Comparison of ENCODE assay signal across 21 mouse cellular contexts in the genomic region with DNA sequence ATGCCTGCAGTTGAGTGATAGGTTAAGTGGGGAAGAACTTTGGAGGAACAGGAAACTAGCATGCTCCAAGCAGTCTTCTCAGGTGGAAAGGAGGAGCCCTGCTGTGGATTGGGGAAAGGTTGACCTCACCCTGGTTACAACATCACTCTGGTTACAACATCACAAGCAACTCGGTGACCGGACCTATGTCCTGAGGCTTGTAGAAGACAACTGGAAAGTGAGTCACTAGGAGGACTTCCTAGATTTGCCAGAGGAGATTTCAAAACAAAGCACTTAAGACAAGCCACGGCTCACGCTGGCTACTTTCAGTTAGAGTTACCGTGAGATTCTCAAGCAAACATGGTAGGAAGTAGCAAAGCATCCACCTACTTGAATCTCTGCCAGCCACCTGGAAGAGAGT. TPM values are rescaled to one million over a fixed set of nuclear protein-coding genes. Genes with fewer than 3 reads are reported as not detected.
DNase-seq lines count a peak whose midpoint lies in the region; ATAC-seq lines count a peak whose summit lies in the region.
"Had no signal": no experiment of that assay in that cellular context is flagged by ENCODE, and none has a peak within 500 bp of the region (broad histone marks: within the 10 kb centered on the region; RNA-seq: fewer than 3 reads in every experiment).

No protein-coding gene starts in this region.

- no peak overlapping the region for H3K4me2 ChIP-seq in forebrain, embryonic 16.5 days (ENCODE audit: low read length)
- no peak overlapping the region for H3K4me2 ChIP-seq in midbrain, embryonic 15.5 days
- H3K4me2 ChIP-seq: forebrain, embryonic 13.5 days; heart, embryonic 13.5 days; neural tube, embryonic 12.5 days had no signal

- no peaks in the 10 kb centered on the region for H3K36me3 ChIP-seq in heart, embryonic 10.5 days
- H3K36me3 ChIP-seq in limb, embryonic 10.5 days, result no peaks in the 10 kb centered on the region
- no peaks in the 10 kb centered on the region for H3K36me3 ChIP-seq in forebrain, embryonic 16.5 days (ENCODE audit: control insufficient read depth, insufficient read depth)
- H3K36me3 ChIP-seq in midbrain, embryonic 15.5 days (replicated peaks), result no peaks in the 10 kb centered on the region
- H3K36me3 ChIP-seq: heart, embryonic 13.5 days; neural tube, embryonic 12.5 days had no signal

- H3K9ac ChIP-seq in forebrain, embryonic 16.5 days (replicated peaks; ENCODE audit: low read depth, low read length), result no peak overlapping the region
- no peak overlapping the region for H3K9ac ChIP-seq in midbrain, embryonic 15.5 days
- H3K9ac ChIP-seq: forebrain, embryonic 13.5 days; heart, embryonic 13.5 days; liver, embryonic 14.5 days; neural tube, embryonic 12.5 days had no signal

- intact Hi-C loops in heart, postnatal 14 days (cut with DNase I), result no loop called here

- no peak overlapping the region for H3K27ac ChIP-seq in heart, embryonic 10.5 days
- no peak overlapping the region for H3K27ac ChIP-seq in limb, embryonic 10.5 days
- no peak overlapping the region for H3K27ac ChIP-seq in forebrain, embryonic 16.5 days (ENCODE audit: low read length)
- no peak overlapping the region for H3K27ac ChIP-seq in midbrain, embryonic 15.5 days
- H3K27ac ChIP-seq: forebrain, embryonic 13.5 days; heart, embryonic 13.5 days; hindbrain, postnatal 0 days; liver, embryonic 14.5 days; neural tube, embryonic 12.5 days had no signal

- H3K9me3 ChIP-seq in heart, embryonic 10.5 days, result no peaks in the 10 kb centered on the region
- H3K9me3 ChIP-seq in limb, embryonic 10.5 days (replicated peaks), result no peaks in the 10 kb centered on the region
- no peaks in the 10 kb centered on the region for H3K9me3 ChIP-seq in forebrain, embryonic 16.5 days (ENCODE audit: control insufficient read depth, low read length)
- no peaks in the 10 kb centered on the region for H3K9me3 ChIP-seq in midbrain, embryonic 15.5 days
- H3K9me3 ChIP-seq: forebrain, embryonic 13.5 days; heart, embryonic 13.5 days; megakaryocyte, embryonic 14.5 days; neural tube, embryonic 12.5 days had no signal

- no peak for ATAC-seq in forebrain, embryonic 16.5 days
- ATAC-seq in midbrain, embryonic 15.5 days (replicated peaks), result no peak
- ATAC-seq: forebrain, embryonic 13.5 days; hindbrain, postnatal 0 days; midbrain, embryonic 16.5 days; Patski had no signal

- no peaks in the 10 kb centered on the region for H3K27me3 ChIP-seq in heart, embryonic 10.5 days (ENCODE audit: insufficient read depth, poor library complexity, severe bottlenecking)
- H3K27me3 ChIP-seq in limb, embryonic 10.5 days (ENCODE audit: low read depth, poor library complexity, severe bottlenecking), result no peaks in the 10 kb centered on the region
- no peaks in the 10 kb centered on the region; the same call in 1 of the 2 replicates for H3K27me3 ChIP-seq in forebrain, embryonic 16.5 days (replicated peaks; ENCODE audit: control insufficient read depth, insufficient read depth, low read length)
- H3K27me3 ChIP-seq in midbrain, embryonic 15.5 days (replicated peaks), result 0 out of 2 replicates have a peak, but pooled peaks cover 2% of the 10 kb centered on the region
- H3K27me3 ChIP-seq: megakaryocyte, embryonic 14.5 days; neural tube, embryonic 12.5 days; Patski had no signal

- peaks cover 16% of the 10 kb centered on the region for H3K4me1 ChIP-seq in heart, embryonic 10.5 days
- H3K4me1 ChIP-seq in limb, embryonic 10.5 days, result peaks cover 11% of the 10 kb centered on the region
- peaks cover 9% of the 10 kb centered on the region for H3K4me1 ChIP-seq in forebrain, embryonic 16.5 days (replicated peaks; ENCODE audit: control insufficient read depth, insufficient read depth, low read length)
- peaks cover 5% of the 10 kb centered on the region for H3K4me1 ChIP-seq in midbrain, embryonic 15.5 days

- DNase-seq in heart, embryonic 10.5 days (ENCODE audit: low spot score), result peak; percentile 46
- DNase-seq in heart, postnatal 14 days, result no peak
- peak; percentile 61 for DNase-seq in NIH3T3 (ENCODE audit: low read depth)
- DNase-seq in limb, embryonic 10.5 days (ENCODE audit: low spot score), result peak; percentile 20
- peak; percentile 40 to 53 for DNase-seq in lung, postnatal 4 days
- no peak for DNase-seq in testis, postnatal 14 days (ENCODE audit: low spot score)
- DNase-seq: B cell, adult 2 months; cerebellum, postnatal 25 days; gastrocnemius, postnatal 36 days; kidney, adult 2 months; right cerebral cortex, postnatal 4 days had no signal

- H3K4me3 ChIP-seq in heart, embryonic 10.5 days, result no peak overlapping the region
- no peak overlapping the region for H3K4me3 ChIP-seq in limb, embryonic 10.5 days
- no peak overlapping the region for H3K4me3 ChIP-seq in forebrain, embryonic 16.5 days (replicated peaks; ENCODE audit: low read length)
- H3K4me3 ChIP-seq in midbrain, embryonic 15.5 days, result no peak overlapping the region
- H3K4me3 ChIP-seq: forebrain, embryonic 13.5 days; heart, embryonic 13.5 days; megakaryocyte, embryonic 14.5 days; neural tube, embryonic 12.5 days had no signal

- WGBS in heart, embryonic 10.5 days, result 74% methylated on average over 5 of the region's 5 CpGs
- 89% methylated on average over 5 of the region's 5 CpGs for WGBS in limb, embryonic 10.5 days
- 91% methylated on average over 5 of the region's 5 CpGs for WGBS in forebrain, embryonic 16.5 days
- 88% methylated on average over 5 of the region's 5 CpGs for WGBS in midbrain, embryonic 15.5 days

RNA-seq across cellular contexts. Expression of a gene that starts 3.9 kb away (rescaled TPM):
- 16.8 and 20.3 TPM in 2 replicates for polyA plus RNA-seq in heart, embryonic 10.5 days (2016; fragmentation: Nextera tagmentation; extraction: Ambion mirVana)
- 10 to 100 TPM; 30.3 to 32.7 TPM for total RNA-seq in heart, postnatal 14 days (2021)
- polyA plus RNA-seq in limb, embryonic 10.5 days (2016; fragmentation: Nextera tagmentation; extraction: Ambion mirVana), result 21.3 and 23.9 TPM in 2 replicates
- polyA plus RNA-seq in forebrain, embryonic 16.5 days (2015; fragmentation: Nextera tagmentation; extraction: Ambion mirVana), result 35.7 and 39.3 TPM in 2 replicates
- polyA plus RNA-seq in midbrain, embryonic 15.5 days (2015; fragmentation: Nextera tagmentation; extraction: Ambion mirVana), result 36.5 and 40.1 TPM in 2 replicates

Comparison
In these comparisons a context has a peak if more than half of its experiments do, and no peak if none do; other contexts are left out.
1. DNase-seq: peak in heart, embryonic 10.5 days (single experiment), NIH3T3 (single experiment), limb, embryonic 10.5 days (single experiment) and lung, postnatal 4 days (2 of 2); none in heart, postnatal 14 days (0 of 2) and testis, postnatal 14 days (single experiment).